8 mouse cellular contexts compared by ENCODE assay signal in genomic region chr1:171113873-171114299, GRCm38 (mm10). TPM values are rescaled to one million over a fixed set of nuclear protein-coding genes. Genes with fewer than 3 reads are reported as not detected.
A peak's percentile ranks its signal among the peaks of the same experiment; 100 is the strongest.
DNase-seq lines count a peak whose midpoint lies in the region; ATAC-seq lines count a peak whose summit lies in the region.

Gene Cfap126, plus strand, starts transcription at chr1:171113918.

- H3K27ac ChIP-seq in hindbrain, embryonic 12.5 days: peak within 1 kb of the TSS; percentile 25

- no peaks in the 10 kb centered on the region for H3K9me3 ChIP-seq in hindbrain, embryonic 12.5 days (replicated peaks)

- no peaks in the 10 kb centered on the region for H3K36me3 ChIP-seq in hindbrain, embryonic 12.5 days

- peak within 1 kb of the TSS; percentile 45 for H3K4me3 ChIP-seq in hindbrain, embryonic 12.5 days

- peaks cover 8% of the 10 kb centered on the region; the same call in 1 of the 2 replicates for H3K4me1 ChIP-seq in hindbrain, embryonic 12.5 days

- no peaks in the 10 kb centered on the region for H3K27me3 ChIP-seq in hindbrain, embryonic 12.5 days

- H3K9ac ChIP-seq in hindbrain, embryonic 12.5 days: peak within 1 kb of the TSS; percentile 64

- H3K4me2 ChIP-seq in hindbrain, embryonic 12.5 days (replicated peaks): peak within 1 kb of the TSS; percentile 63

- DNase-seq in MN1 (ENCODE audit: low spot score): peak; percentile 90
- peak; percentile 86 for DNase-seq in cerebellum, adult 9-11 months
- peak; percentile 38 to 62 for DNase-seq in frontal cortex, adult 2 months (ENCODE audit: extremely low spot score in 1 of 2, low spot score in 1 of 2)
- DNase-seq in layer of hippocampus, postnatal 25 days (ENCODE audit: extremely low spot score in 1 of 2, low spot score in 1 of 2): peak; percentile 24 to 26
- peak; percentile 85 for DNase-seq in lung, postnatal 14 days
- peak; percentile 54 for DNase-seq in ovary, postnatal 14 days (ENCODE audit: low spot score)
- peak; percentile 38 for DNase-seq in thymus, postnatal 14 days

- 0 out of 2 replicates have a peak, but pooled peaks have one; percentile 15 for ATAC-seq in hindbrain, embryonic 12.5 days (ENCODE audit: low FRiP score)

- WGBS in hindbrain, embryonic 12.5 days: under 1% methylated on average over 24 of the region's 24 CpGs

RNA-seq across cellular contexts. Expression of gene Cfap126, which starts in this region (rescaled TPM):
- 1.4 and 3.8 TPM in 2 replicates for polyA plus RNA-seq in frontal cortex, adult 2 months (2012; rRNA removed)
- 9.8 and 14.1 TPM in 2 replicates for polyA plus RNA-seq in hindbrain, embryonic 12.5 days (2016; fragmentation: Nextera tagmentation; extraction: Ambion mirVana)
- 1 to 10 TPM in 1 of 2 experiments, under 1 TPM in 1; 0.52 to 1.5 TPM for total RNA-seq in layer of hippocampus, postnatal 25 days (2021)

Comparison
In these comparisons a context has a peak if more than half of its experiments do, and no peak if none do; other contexts are left out.
1. Peak in every context shown above with its lines: DNase-seq, ATAC-seq, H3K4me3 ChIP-seq and H3K27ac ChIP-seq.
2. DNase-seq: peak in every context shown above with its lines; median percentile 90 in MN1; 86 in cerebellum, adult 9-11 months; 85 in lung, postnatal 14 days; 54 in ovary, postnatal 14 days; 50 in frontal cortex, adult 2 months; 38 in thymus, postnatal 14 days; 25 in layer of hippocampus, postnatal 25 days.